ENCODE assay signal across 9 mouse cellular contexts in genomic region chr10:45469027-45469996, GRCm38 (mm10). TPM values are rescaled to one million over a fixed set of nuclear protein-coding genes. Genes with fewer than 3 reads are reported as not detected.
DNase-seq lines count a peak whose midpoint lies in the region; ATAC-seq and TF ChIP-seq lines count a peak whose summit lies in the region.
"Had no signal": no experiment of that assay in that cellular context is flagged by ENCODE, and none has a peak within 500 bp of the region (broad histone marks: within the 10 kb centered on the region; RNA-seq: fewer than 3 reads in every experiment).

No protein-coding gene starts in this region.

- ATAC-seq in lung, embryonic 15.5 days (ENCODE audit: borderline replicate concordance, extremely low read depth, low FRiP score, low TSS enrichment): peak; percentile 55; the same call in 1 of the 2 replicates
- peak; percentile 57 for ATAC-seq in forebrain, embryonic 13.5 days
- ATAC-seq in limb, embryonic 14.5 days (ENCODE audit: low FRiP score, low read depth): peak; percentile 71
- ATAC-seq in stomach, embryonic 14.5 days (ENCODE audit: insufficient number of reproducible peaks, insufficient read depth, low FRiP score, low read depth): peak; percentile 69; the same call in 1 of the 2 replicates

- peak overlapping the region; percentile 39 for H3K4me3 ChIP-seq in lung, embryonic 15.5 days
- peak overlapping the region; percentile 47 for H3K4me3 ChIP-seq in forebrain, embryonic 13.5 days
- H3K4me3 ChIP-seq in limb, embryonic 14.5 days (replicated peaks; ENCODE audit: low read length): peak overlapping the region; percentile 47
- H3K4me3 ChIP-seq in stomach, embryonic 14.5 days (ENCODE audit: low read depth, low read length): peak overlapping the region; percentile 31
- H3K4me3 ChIP-seq in gastrocnemius, adult 2 months: no peak overlapping the region

- H3K4me1 ChIP-seq in lung, embryonic 15.5 days: peaks cover 6% of the 10 kb centered on the region; the same call in 1 of the 2 replicates
- peaks cover 32% of the 10 kb centered on the region for H3K4me1 ChIP-seq in forebrain, embryonic 13.5 days
- peaks cover 9% of the 10 kb centered on the region for H3K4me1 ChIP-seq in limb, embryonic 14.5 days (ENCODE audit: control insufficient read depth, insufficient read depth, low read length)
- no peaks in the 10 kb centered on the region for H3K4me1 ChIP-seq in stomach, embryonic 14.5 days (ENCODE audit: control insufficient read depth, insufficient read depth, low read length)

- peak overlapping the region; percentile 3; the same call in 1 of the 2 replicates for H3K27ac ChIP-seq in lung, embryonic 15.5 days
- no peak overlapping the region; the same call in 1 of the 2 replicates for H3K27ac ChIP-seq in forebrain, embryonic 13.5 days
- H3K27ac ChIP-seq in limb, embryonic 14.5 days (replicated peaks; ENCODE audit: low read depth, low read length): peak overlapping the region; percentile 55; the same call in 1 of the 2 replicates
- H3K27ac ChIP-seq in stomach, embryonic 14.5 days (ENCODE audit: low read length): no peak overlapping the region
- no peak overlapping the region for H3K27ac ChIP-seq in gastrocnemius, adult 2 months

- no peaks in the 10 kb centered on the region for H3K36me3 ChIP-seq in lung, embryonic 15.5 days
- no peaks in the 10 kb centered on the region for H3K36me3 ChIP-seq in forebrain, embryonic 13.5 days (ENCODE audit: poor library complexity, severe bottlenecking)
- H3K36me3 ChIP-seq in limb, embryonic 14.5 days (ENCODE audit: control insufficient read depth, insufficient read depth, low read length): no peaks in the 10 kb centered on the region
- H3K36me3 ChIP-seq in stomach, embryonic 14.5 days (ENCODE audit: control insufficient read depth, insufficient read depth, low read length): no peaks in the 10 kb centered on the region

- under 1% methylated on average over 21 of the region's 21 CpGs for WGBS in lung, embryonic 15.5 days
- WGBS in forebrain, embryonic 13.5 days: 2% methylated on average over 21 of the region's 21 CpGs
- WGBS in limb, embryonic 14.5 days: under 1% methylated on average over 21 of the region's 21 CpGs
- WGBS in stomach, embryonic 14.5 days: 2% methylated on average over 21 of the region's 21 CpGs

- peaks cover 39% of the 10 kb centered on the region for H3K27me3 ChIP-seq in lung, embryonic 15.5 days
- peaks cover 19% of the 10 kb centered on the region for H3K27me3 ChIP-seq in forebrain, embryonic 13.5 days
- H3K27me3 ChIP-seq in limb, embryonic 14.5 days (ENCODE audit: control insufficient read depth, insufficient read depth, low read length): peaks cover 24% of the 10 kb centered on the region
- H3K27me3 ChIP-seq in stomach, embryonic 14.5 days (ENCODE audit: control insufficient read depth, insufficient read depth, low read length): peaks cover 11% of the 10 kb centered on the region

- H3K4me2 ChIP-seq in lung, embryonic 15.5 days: peak overlapping the region; percentile 52
- peak overlapping the region; percentile 73 for H3K4me2 ChIP-seq in forebrain, embryonic 13.5 days
- H3K4me2 ChIP-seq in limb, embryonic 14.5 days (replicated peaks; ENCODE audit: low read depth, low read length, severe bottlenecking): peak overlapping the region; percentile 84
- peak overlapping the region; percentile 41 for H3K4me2 ChIP-seq in stomach, embryonic 14.5 days (replicated peaks; ENCODE audit: low read depth, low read length)

- no peak for TF ChIP-seq CTCF in gastrocnemius, adult 2 months (IDR thresholded peaks at IDR 0.05)

- peak overlapping the region; percentile 1 for H3K9ac ChIP-seq in lung, embryonic 15.5 days
- H3K9ac ChIP-seq in forebrain, embryonic 13.5 days: peak overlapping the region; percentile 58
- H3K9ac ChIP-seq in limb, embryonic 14.5 days (ENCODE audit: low read depth, low read length, severe bottlenecking): peak overlapping the region; percentile 61
- H3K9ac ChIP-seq in stomach, embryonic 14.5 days (replicated peaks; ENCODE audit: low read depth, low read length): no peak overlapping the region

- intact Hi-C loops in gastrocnemius, adult 2 months (cut with DNase I): no loop called here

- no peaks in the 10 kb centered on the region for H3K9me3 ChIP-seq in lung, embryonic 15.5 days
- H3K9me3 ChIP-seq in forebrain, embryonic 13.5 days (replicated peaks): no peaks in the 10 kb centered on the region
- H3K9me3 ChIP-seq in limb, embryonic 14.5 days (ENCODE audit: control insufficient read depth, low read length): no peaks in the 10 kb centered on the region
- no peaks in the 10 kb centered on the region for H3K9me3 ChIP-seq in stomach, embryonic 14.5 days (ENCODE audit: control insufficient read depth, low read depth, low read length)

- DNase-seq in lung, postnatal 10 days: no peak
- DNase-seq in limb, embryonic 14.5 days (ENCODE audit: low spot score): peak; percentile 62
- no peak for DNase-seq in adrenal gland, postnatal 36 days
- no peak for DNase-seq in gastrocnemius, adult 2 months
- DNase-seq in spleen, postnatal 14 days (ENCODE audit: low spot score in 2 of 2): no peak

- TF ChIP-seq POLR2A in limb, embryonic 14.5 days (IDR thresholded peaks at IDR 0.05; ENCODE audit: borderline replicate concordance, extremely low read depth, insufficient read depth, insufficient read length): no peak

RNA-seq across cellular contexts. Expression of gene Lin28b, which starts 16.9 kb away (rescaled TPM):
- 0.72 and 0.92 TPM in 2 replicates for polyA plus RNA-seq in lung, embryonic 15.5 days (2015; fragmentation: Nextera tagmentation; extraction: Ambion mirVana)
- 7.4 and 8.7 TPM in 2 replicates for polyA plus RNA-seq in forebrain, embryonic 13.5 days (2015; fragmentation: Nextera tagmentation; extraction: Ambion mirVana)
- 1.1 and 1.2 TPM in 2 replicates for polyA plus RNA-seq in limb, embryonic 14.5 days (2012; rRNA removed)
- polyA plus RNA-seq in limb, embryonic 14.5 days (2014; fragmentation: Nextera tagmentation; extraction: Ambion mirVana): 1.2 and 1.3 TPM in 2 replicates
- 0.93 and 1.6 TPM in 2 replicates for polyA plus RNA-seq in stomach, embryonic 14.5 days (2014; fragmentation: Nextera tagmentation; extraction: Ambion mirVana)
- total RNA-seq in adrenal gland, postnatal 36 days (2021): under 1 TPM in 1 of 2 experiments, not detected in 1; 0.10 TPM
- total RNA-seq in gastrocnemius, adult 2 months (2021): not detected
- total RNA-seq: liver, adult 2 months had no signal
- polyA plus RNA-seq: liver, adult 2 months had no signal

Comparison
In these comparisons a context has a peak if more than half of its experiments do, and no peak if none do; other contexts are left out.
1. H3K27ac ChIP-seq: peak in lung, embryonic 15.5 days (single experiment) and limb, embryonic 14.5 days (single experiment); none in forebrain, embryonic 13.5 days (single experiment), stomach, embryonic 14.5 days (single experiment) and gastrocnemius, adult 2 months (single experiment).
2. Peak in every context shown above with its lines, with median percentiles within 50 percentile points of each other: ATAC-seq and H3K4me2 ChIP-seq.